Mouse (Mus musculus) neural tube, embryonic 14.5 days (tissue): ENCODE data around the gene Syngr1. TPM values are rescaled to one million over a fixed set of nuclear protein-coding genes. Genes with fewer than 3 reads are reported as not detected.

Experiments
- ATAC-seq: fragments of 200-750 bp; cut with Nextera tagmentation; 2 replicates; pipeline ENCODE4 v1.8.0; 2017; ENCODE audit warnings: low read depth, mild to moderate bottlenecking, moderate TSS enrichment, moderate library complexity
- H3K27ac ChIP-seq: fragments of 300-500 bp; sonication (generic); 2 replicates; pipeline ENCODE4 v1.5.1; 2014; ENCODE audit warnings: low read depth, mild to moderate bottlenecking, control low read depth, low read length, moderate library complexity, mixed read lengths
- H3K27me3 ChIP-seq: fragments of 300-500 bp; sonication (generic); 2 replicates; pipeline ENCODE4 v1.6.1; 2014; ENCODE audit warnings: low read length; ENCODE audit not compliant: control insufficient read depth, insufficient read depth
- H3K36me3 ChIP-seq: fragments of 300-500 bp; sonication (generic); 2 replicates; pipeline ENCODE4 v1.6.1; 2014; ENCODE audit warnings: low read length, mixed read lengths; ENCODE audit not compliant: control insufficient read depth, insufficient read depth
- H3K4me1 ChIP-seq: fragments of 300-500 bp; sonication (generic); 2 replicates; pipeline ENCODE4 v1.6.1; 2014; ENCODE audit warnings: low read length; ENCODE audit not compliant: control insufficient read depth, insufficient read depth
- H3K4me2 ChIP-seq: fragments of 300-500 bp; sonication (generic); 2 replicates; pipeline ENCODE4 v1.6.1; 2014; ENCODE audit warnings: mild to moderate bottlenecking, low read depth, low read length, control low read depth
- H3K4me3 ChIP-seq: fragments of 300-500 bp; sonication (generic); 2 replicates; pipeline ENCODE4 v1.5.1; 2014; ENCODE audit warnings: low read depth, low read length, control low read depth, mixed read lengths
- H3K9ac ChIP-seq: fragments of 300-500 bp; sonication (generic); replicated peaks from 2 replicates; pipeline ENCODE4 v1.6.1; 2014; ENCODE audit warnings: low read depth, mild to moderate bottlenecking, control low read depth, low read length, mixed read lengths
- H3K9me3 ChIP-seq: fragments of 300-500 bp; sonication (generic); 2 replicates; pipeline ENCODE4 v1.6.1; 2016; ENCODE audit warnings: low read length; ENCODE audit not compliant: control insufficient read depth
- WGBS: fragments of 180-500 bp; shearing (Covaris S2); extraction: QIAGEN DNeasy Blood & Tissue Kit; methylation state at CpG from one replicate; pipeline ENCODE4 v1.1.7; 2014; 5-methylcytosine and 5-hydroxymethylcytosine counted together
- polyA plus RNA-seq: library from polyadenylated mRNA; unstranded; fragments of >200 nt; fragmentation: Nextera tagmentation; extraction: Ambion mirVana; gene quantifications from 2 replicates; pipeline ENCODE4 v1.2.1, GENCODE M21; 2014

The Syngr1 gene
- 27.3 and 30.3 TPM in 2 replicates for polyA plus RNA-seq

DNA sequence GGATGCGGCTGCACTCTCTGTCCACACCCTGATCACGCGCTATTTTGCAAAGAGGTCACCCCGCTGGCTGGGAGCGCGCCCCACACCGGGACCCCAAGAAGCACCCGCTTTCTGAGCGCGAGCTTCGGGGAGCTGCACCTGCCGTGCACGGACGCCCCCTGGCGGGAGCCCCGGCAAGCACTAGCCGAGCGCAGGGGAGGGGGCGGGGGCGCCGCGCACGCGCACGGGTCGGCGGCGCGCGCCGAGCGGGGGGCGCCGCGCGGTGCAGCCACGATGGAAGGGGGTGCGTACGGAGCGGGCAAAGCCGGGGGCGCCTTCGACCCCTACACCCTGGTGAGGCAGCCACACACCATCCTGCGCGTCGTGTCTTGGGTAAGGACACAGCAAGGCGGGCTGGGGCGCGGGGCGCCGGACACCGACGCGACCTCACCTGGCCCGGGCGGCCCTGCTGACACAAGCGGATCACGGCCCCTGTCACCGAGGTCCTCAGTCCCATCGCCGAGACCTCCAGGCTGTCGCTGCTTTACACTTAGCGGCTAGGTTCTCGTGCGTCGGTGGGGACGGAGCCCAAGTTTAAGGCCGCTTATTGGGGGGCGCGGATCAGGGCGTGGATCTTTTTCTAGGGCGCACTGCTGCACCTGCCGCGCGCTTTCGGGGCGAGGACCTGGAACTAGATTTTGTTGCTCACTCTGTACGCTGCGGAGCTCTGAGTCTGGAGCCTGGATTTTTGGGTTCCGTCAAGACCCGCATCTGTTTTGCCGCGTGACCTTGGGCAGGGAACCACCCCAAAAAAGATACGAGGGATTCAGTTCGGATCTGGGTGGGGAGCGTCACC, at the start of gene Syngr1, which contains the start of gene Rpl3:
Gene Syngr1 (plus strand): TSS at position 214 of the 835 bp plus-strand sequence.
Gene Rpl3 (minus strand): TSS at position 748 of the 835 bp plus-strand sequence.
- Histone ChIP-seq H3K27ac (no peak within 1 kb of the TSS; the same call in 1 of the 2 replicates), H3K4me3 (peak within 1 kb of the TSS; percentile 81), H3K9ac (peak within 1 kb of the TSS; percentile 91), H3K27me3 (no peaks in the 10 kb centered on the region), H3K4me2 (peak within 1 kb of the TSS; percentile 75), H3K4me1 (peaks cover 12% of the 10 kb centered on the region; the same call in 1 of the 2 replicates), H3K36me3 (no peaks in the 10 kb centered on the region), H3K9me3 (no peaks in the 10 kb centered on the region)
- under 1% methylated on average over 76 of the region's 86 CpGs for WGBS
- ATAC-seq = peak; percentile 70

DNA sequence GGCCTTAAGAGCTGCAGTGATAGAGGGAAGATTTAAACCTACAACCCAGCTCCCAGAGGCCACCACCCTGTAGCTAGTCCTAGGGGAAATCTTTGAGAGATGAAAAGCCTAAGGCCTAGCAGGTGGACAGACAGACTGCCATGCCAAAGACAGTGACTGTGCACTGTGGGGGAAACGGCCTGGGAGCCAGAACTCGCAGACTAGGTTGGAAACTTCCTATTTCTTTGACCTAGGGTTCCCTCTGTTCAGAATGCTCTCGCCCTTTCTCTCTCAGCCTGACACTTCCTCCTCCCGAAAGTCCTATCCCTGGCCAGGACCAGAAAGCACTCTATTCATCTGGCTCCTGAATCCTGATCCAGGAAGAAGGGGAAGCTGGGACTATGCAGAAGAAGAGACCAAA, 49.0 kb upstream of the Syngr1 start:
- no peaks in the 10 kb centered on the region for H3K36me3 ChIP-seq
- ATAC-seq = no peak
- H3K4me3 ChIP-seq = no peak overlapping the region
- no peaks in the 10 kb centered on the region for H3K27me3 ChIP-seq
- WGBS = 77% methylated on average over 4 of the region's 4 CpGs
- H3K4me1 ChIP-seq = no peaks in the 10 kb centered on the region
- no peak overlapping the region for H3K9ac ChIP-seq
- no peaks in the 10 kb centered on the region for H3K9me3 ChIP-seq
- no peak overlapping the region for H3K4me2 ChIP-seq
- no peak overlapping the region for H3K27ac ChIP-seq

DNA sequence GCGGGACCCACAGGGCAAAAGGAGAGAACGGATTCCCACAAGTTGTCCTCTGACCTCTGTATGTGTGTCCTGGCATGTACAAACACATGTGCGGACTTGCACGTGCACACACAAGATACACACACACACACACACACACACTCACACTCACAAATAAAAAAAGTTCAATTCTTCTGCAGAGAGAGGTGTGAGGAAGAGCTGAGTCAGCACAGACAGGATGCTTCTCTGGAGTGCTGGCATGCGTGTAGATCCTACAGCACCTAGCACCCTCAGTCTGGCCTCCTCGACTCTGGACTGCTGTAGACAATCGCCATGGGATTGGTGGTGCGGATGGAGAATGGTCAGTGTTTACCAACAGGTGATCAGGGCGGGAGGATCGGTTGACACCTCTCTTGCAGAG, 46.9 kb upstream of the Syngr1 start:
- Histone ChIP-seq H3K4me3 (no peak overlapping the region), H3K27ac (no peak overlapping the region), H3K4me2 (no peak overlapping the region), H3K9ac (no peak overlapping the region), H3K4me1 (no peaks in the 10 kb centered on the region), H3K9me3 (no peaks in the 10 kb centered on the region), H3K27me3 (no peaks in the 10 kb centered on the region), H3K36me3 (no peaks in the 10 kb centered on the region)
- 91% methylated on average over 10 of the region's 10 CpGs for WGBS
- ATAC-seq = no peak

DNA sequence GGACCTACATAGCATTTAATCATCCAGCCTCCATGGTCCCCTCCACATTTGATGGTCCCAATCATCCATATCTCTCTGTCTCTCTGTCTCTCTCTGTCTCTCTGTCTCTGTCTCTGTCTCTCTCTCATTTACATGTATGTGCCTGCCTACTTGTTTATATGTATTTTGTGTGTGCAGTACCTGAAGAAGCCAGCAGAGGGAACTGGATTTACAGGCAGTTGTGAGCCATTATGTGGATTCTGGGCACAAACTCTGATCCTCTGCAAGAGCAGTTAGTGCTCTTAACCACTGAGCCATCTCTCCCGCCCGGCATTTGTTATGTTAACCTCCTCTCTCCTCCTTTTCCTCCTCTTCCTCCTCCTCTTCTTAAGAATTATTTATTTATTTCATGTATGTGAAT, 45.4 kb upstream of the Syngr1 start:
- no peak overlapping the region for H3K4me2 ChIP-seq
- H3K9ac ChIP-seq = no peak overlapping the region
- WGBS = 93% methylated on average over 2 of the region's 2 CpGs
- no peaks in the 10 kb centered on the region for H3K4me1 ChIP-seq
- ATAC-seq = no peak
- no peak overlapping the region for H3K27ac ChIP-seq
- no peak overlapping the region for H3K4me3 ChIP-seq
- H3K36me3 ChIP-seq = no peaks in the 10 kb centered on the region
- no peaks in the 10 kb centered on the region for H3K27me3 ChIP-seq
- H3K9me3 ChIP-seq = no peaks in the 10 kb centered on the region

DNA sequence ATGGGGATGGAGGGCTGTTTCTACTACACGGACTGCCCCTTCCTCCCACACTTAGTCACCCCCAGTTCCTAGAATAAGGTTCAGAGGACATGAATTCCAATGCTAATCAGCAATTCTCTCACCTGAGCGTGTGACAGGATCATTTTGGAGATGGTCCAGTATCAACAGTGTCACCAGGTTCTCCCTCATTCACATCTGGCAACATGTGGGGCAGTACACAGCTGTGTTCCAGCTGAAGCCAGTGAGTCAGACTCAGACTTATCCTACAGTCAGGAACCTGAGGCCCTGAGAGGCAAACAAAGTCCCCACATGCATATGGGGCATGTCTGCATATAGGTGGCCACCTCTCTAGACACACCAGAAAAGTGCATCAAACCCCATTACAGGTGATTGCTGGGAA, 43.9 kb upstream of the Syngr1 start:
- H3K27ac ChIP-seq = no peak overlapping the region
- WGBS = 86% methylated on average over 2 of the region's 2 CpGs
- H3K9ac ChIP-seq = no peak overlapping the region
- H3K4me1 ChIP-seq = no peaks in the 10 kb centered on the region
- no peak for ATAC-seq
- no peak overlapping the region for H3K4me3 ChIP-seq
- no peaks in the 10 kb centered on the region for H3K9me3 ChIP-seq
- no peaks in the 10 kb centered on the region for H3K27me3 ChIP-seq
- H3K36me3 ChIP-seq = no peaks in the 10 kb centered on the region
- H3K4me2 ChIP-seq = no peak overlapping the region

DNA sequence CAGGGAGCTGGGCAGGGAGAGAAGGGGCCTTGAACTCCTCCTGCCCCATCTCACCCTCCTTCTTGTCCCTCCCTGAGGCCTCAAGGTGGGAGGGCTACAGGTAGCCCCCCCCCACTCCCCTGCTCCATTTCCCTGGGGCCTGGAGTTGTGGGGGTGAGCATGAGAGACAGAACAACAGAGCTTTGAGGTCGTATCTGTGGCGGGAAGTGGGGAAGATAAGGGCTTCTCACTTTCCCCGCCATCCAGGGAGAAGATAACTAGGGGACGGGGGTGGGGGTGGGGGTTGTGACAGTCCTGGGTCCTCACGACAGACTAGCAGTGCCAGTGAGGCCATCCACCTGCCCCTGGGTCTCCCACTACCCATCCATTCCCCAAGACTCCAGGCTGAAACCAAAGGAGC, 43.2 kb upstream of the Syngr1 start:
- Histone ChIP-seq H3K36me3 (no peaks in the 10 kb centered on the region), H3K27ac (no peak overlapping the region), H3K27me3 (no peaks in the 10 kb centered on the region), H3K9me3 (no peaks in the 10 kb centered on the region), H3K4me1 (no peaks in the 10 kb centered on the region), H3K4me3 (no peak overlapping the region), H3K4me2 (no peak overlapping the region), H3K9ac (no peak overlapping the region)
- WGBS = 67% methylated on average over 5 of the region's 5 CpGs
- no peak for ATAC-seq

DNA sequence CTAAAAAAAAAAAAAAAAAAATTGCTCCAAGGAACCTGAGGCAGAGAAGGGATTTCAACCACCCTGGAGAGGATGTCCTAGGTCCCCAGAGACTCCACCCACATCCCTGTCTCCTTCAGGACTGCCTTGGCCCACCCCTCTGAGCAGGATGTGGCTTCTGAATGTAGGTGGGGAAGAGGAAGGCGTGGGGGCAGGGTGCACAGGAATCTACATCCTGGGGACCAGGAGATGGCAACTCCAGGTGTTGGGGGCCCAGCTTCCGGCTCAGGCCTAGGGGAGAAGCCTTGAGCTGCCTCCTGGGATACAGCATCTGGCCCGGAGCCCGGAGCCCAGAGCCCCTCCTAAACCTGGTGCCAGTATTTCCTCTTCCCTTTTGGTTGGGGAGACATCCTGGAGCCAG, 41.0 kb upstream of the Syngr1 start:
- no peak for ATAC-seq
- Histone ChIP-seq H3K4me3 (no peak overlapping the region), H3K9me3 (no peaks in the 10 kb centered on the region), H3K27me3 (no peaks in the 10 kb centered on the region), H3K27ac (no peak overlapping the region), H3K36me3 (no peaks in the 10 kb centered on the region), H3K9ac (no peak overlapping the region), H3K4me2 (no peak overlapping the region), H3K4me1 (no peaks in the 10 kb centered on the region)
- WGBS = 76% methylated on average over 4 of the region's 4 CpGs

DNA sequence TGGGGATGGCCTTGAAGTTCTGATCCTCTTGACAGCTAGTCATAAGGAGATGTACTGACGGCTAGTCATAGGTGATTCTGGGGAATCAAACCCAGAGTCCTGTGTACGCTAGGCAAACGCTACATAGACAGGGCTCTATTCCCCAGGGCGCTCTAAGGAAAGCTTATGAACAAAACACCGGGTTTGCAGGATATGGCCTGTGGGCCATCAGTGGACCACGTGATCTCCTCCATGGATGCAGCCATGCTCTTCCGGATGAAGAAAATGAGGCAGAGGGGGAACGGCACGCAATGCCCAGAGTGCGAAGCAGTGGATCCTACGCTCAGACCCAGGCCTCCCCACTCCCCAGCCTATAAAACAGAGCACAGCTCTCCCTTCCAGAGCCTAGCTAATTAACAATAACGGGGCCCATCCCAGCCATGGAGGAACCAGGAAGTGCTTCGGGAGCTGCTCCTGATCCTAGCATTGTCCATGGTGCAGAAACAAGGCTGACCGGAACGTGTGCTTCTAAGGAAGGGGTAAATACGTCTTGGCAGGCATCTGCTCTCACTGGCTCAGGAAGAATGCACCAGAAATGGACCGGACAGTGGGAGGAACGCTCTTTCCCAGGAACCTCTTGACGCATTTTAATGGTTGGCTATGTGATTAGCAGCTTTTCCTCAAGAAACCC, 39.9 kb upstream of the Syngr1 start:
- H3K4me3 ChIP-seq = no peak overlapping the region
- WGBS = 73% methylated on average over 19 of the region's 19 CpGs
- H3K27me3 ChIP-seq = no peaks in the 10 kb centered on the region
- H3K27ac ChIP-seq = no peak overlapping the region
- no peak for ATAC-seq
- H3K9me3 ChIP-seq = no peaks in the 10 kb centered on the region
- H3K9ac ChIP-seq = no peak overlapping the region
- no peak overlapping the region for H3K4me2 ChIP-seq
- H3K4me1 ChIP-seq = no peaks in the 10 kb centered on the region
- H3K36me3 ChIP-seq = no peaks in the 10 kb centered on the region

DNA sequence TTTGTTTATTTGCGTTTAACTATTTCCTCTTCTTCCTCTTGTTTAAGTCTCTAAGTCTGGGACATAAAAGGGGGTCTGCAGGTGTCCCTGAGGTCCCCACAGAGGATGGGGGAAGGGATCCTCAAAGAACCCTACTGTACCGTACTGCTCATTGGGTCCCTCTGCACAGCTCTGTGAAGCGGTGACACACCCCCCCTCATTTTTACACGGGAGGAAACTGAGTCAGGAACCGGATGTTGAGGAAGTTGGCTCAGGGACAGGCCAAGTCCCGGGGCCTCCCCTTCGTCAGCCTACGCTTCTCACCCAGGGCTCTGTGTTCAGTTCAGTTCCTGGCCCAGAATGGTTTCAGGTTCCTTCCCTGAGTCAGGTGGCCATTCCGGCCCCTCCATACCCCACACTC, 39.4 kb upstream of the Syngr1 start:
- H3K36me3 ChIP-seq = no peaks in the 10 kb centered on the region
- no peak overlapping the region for H3K27ac ChIP-seq
- H3K4me2 ChIP-seq = no peak overlapping the region
- H3K9ac ChIP-seq = no peak overlapping the region
- no peak overlapping the region for H3K4me3 ChIP-seq
- H3K4me1 ChIP-seq = no peaks in the 10 kb centered on the region
- WGBS = 85% methylated on average over 9 of the region's 9 CpGs
- no peak for ATAC-seq
- no peaks in the 10 kb centered on the region for H3K9me3 ChIP-seq
- H3K27me3 ChIP-seq = no peaks in the 10 kb centered on the region
